Mouse (Mus musculus): ENCODE measurements around the gene Rab44. TPM values are rescaled to one million over a fixed set of nuclear protein-coding genes. Genes with fewer than 3 reads are reported as not detected.
A peak's percentile ranks its signal among the peaks of the same experiment; 100 is the strongest.

The Rab44 gene
- polyA plus RNA-seq, 1 experiment = 0.47 TPM

DNA sequence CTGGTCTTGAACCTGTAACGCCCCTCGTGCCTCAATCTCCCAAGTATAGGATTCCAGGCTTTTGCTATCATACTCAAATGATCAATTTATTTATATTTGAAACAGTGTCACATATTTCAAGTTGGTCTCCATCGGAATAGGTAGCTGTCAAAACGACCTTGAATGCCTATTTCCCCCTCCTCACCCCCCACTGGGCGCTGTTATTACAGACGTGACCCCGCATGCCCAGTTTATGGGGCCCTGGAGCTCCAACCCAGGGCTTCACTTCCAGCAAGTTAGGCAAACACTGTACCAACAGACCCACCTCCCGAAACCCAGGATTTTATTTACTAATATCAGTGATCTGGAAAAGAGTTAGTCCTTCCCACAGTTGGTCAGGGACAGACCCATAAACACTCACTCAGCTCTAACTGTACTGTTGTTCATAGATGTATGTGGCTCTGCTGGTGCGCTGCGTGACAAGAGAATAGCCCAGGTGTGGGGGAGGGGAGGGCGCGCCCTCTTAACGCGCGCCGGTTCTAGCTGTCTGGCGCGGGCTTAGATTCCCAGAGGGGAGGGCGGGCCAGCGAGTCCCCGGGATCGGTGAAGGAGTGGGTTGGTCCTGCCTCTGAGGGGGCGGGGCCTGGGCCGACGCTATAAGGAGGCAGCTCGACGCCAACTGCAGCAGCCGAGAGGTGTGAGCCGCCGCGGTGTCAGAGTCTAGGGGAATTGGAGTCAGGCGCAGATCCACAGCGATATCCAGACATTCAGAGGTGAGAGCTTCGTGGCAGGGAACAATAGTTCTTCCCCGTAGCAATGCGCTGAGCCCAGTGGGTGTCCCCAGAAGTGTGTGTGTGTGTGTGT is 20.6 kb upstream of the Rab44 start:
- Histone ChIP-seq H3K27ac (ENCODE audit: insufficient read depth, low read length) (no peak overlapping the region), H3K4me1 (ENCODE audit: control insufficient read depth, insufficient read depth, low read length) (peaks cover 11% of the 10 kb centered on the region; the same call in 1 of the 2 replicates), H3K4me3 (replicated peaks; ENCODE audit: insufficient read depth, low read depth, low read length) (peak overlapping the region; percentile 69), H3K27me3 (ENCODE audit: control insufficient read depth, insufficient read depth, low read length) (no peaks in the 10 kb centered on the region)
- 10% methylated on average over 36 of the region's 36 CpGs for WGBS
- TF ChIP-seq POLR2A (IDR thresholded peaks at IDR 0.05; ENCODE audit: borderline replicate concordance, insufficient read depth, low read length) = peak; percentile 85
- TF ChIP-seq CTCF (IDR thresholded peaks at IDR 0.05; ENCODE audit: borderline replicate concordance, insufficient read depth, low read depth, low read length) = no peak
- DNase-seq = peak; percentile 85 to 86

- peaks cover 11% of the 10 kb centered on the region; the same call in 1 of the 2 replicates for H3K4me1 ChIP-seq (ENCODE audit: control insufficient read depth, insufficient read depth, low read length)
- no peak overlapping the region; the same call in 1 of the 2 replicates for H3K27ac ChIP-seq (ENCODE audit: insufficient read depth, low read length)
- H3K27me3 ChIP-seq (ENCODE audit: control insufficient read depth, insufficient read depth, low read length) = no peaks in the 10 kb centered on the region
- no peak for TF ChIP-seq CTCF (IDR thresholded peaks at IDR 0.05; ENCODE audit: borderline replicate concordance, insufficient read depth, low read depth, low read length)
- no peak for TF ChIP-seq POLR2A (IDR thresholded peaks at IDR 0.05; ENCODE audit: borderline replicate concordance, insufficient read depth, low read length)
- DNase-seq = no peak
- H3K4me3 ChIP-seq (replicated peaks; ENCODE audit: insufficient read depth, low read depth, low read length) = peak overlapping the region; percentile 69
- under 1% methylated on average over 24 of the region's 24 CpGs for WGBS
Observed at GRCm38 (mm10) chr17:29093961-29094309, 20.0 kb upstream of the Rab44 start.

DNA sequence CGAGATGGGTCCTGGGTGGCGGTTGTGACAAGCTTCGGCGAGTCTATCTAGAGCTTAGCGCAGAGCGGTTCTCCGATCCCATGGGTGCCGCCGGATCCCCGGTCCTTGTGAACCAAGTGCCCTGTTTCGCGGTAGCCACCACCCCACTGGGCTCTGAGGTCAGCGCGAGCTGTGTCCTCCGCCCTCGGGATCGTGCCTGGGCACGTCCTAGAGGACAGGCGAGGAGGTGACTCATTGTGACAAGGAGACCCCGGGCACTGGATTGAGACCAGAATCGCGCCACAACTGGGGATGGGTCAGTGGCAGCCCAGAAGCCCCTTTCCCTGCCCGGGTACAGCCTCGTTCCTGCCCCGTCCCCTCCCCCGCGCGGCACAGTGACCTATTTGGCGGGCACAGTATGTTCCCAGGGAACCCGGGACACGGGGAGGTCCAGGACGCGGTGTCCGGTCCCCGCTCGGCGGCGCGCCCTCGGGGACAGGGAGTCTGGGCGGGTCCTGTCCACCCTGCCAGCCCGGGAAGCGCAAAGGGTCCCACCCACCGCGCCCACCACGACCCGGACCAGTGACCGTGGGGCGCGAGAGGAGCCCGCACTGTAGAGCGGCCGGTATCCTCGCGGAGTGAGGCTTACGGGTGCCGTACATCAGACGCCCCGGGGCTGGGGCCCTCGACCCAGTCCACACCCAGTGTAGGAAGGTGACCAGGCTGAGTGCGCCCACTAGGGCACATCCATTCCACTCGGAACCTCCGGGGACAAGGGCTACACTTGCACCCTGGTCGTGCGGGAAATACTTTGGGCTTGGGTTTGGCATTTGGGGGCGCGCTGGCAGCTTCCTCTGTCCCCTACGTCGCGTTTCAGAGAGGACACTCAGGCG is 19.4 kb upstream of the Rab44 start:
- DNase-seq = peak; percentile 66 to 76
- no peak for TF ChIP-seq CTCF (IDR thresholded peaks at IDR 0.05; ENCODE audit: borderline replicate concordance, insufficient read depth, low read depth, low read length)
- TF ChIP-seq POLR2A (IDR thresholded peaks at IDR 0.05; ENCODE audit: borderline replicate concordance, insufficient read depth, low read length) = no peak

GRCm38 (mm10) chr17:29095201-29095733 is 18.7 kb upstream of the Rab44 start:
- peaks cover 11% of the 10 kb centered on the region; the same call in 1 of the 2 replicates for H3K4me1 ChIP-seq (ENCODE audit: control insufficient read depth, insufficient read depth, low read length)
- peak overlapping the region; percentile 77 for H3K27ac ChIP-seq (ENCODE audit: insufficient read depth, low read length)
- no peaks in the 10 kb centered on the region for H3K27me3 ChIP-seq (ENCODE audit: control insufficient read depth, insufficient read depth, low read length)
- TF ChIP-seq POLR2A (IDR thresholded peaks at IDR 0.05; ENCODE audit: borderline replicate concordance, insufficient read depth, low read length) (peak; percentile 60; the same call in 1 of the 2 replicates), CTCF (IDR thresholded peaks at IDR 0.05; ENCODE audit: borderline replicate concordance, insufficient read depth, low read depth, low read length) (peak; percentile 93)
- WGBS = under 1% methylated on average over 44 of the region's 44 CpGs
- peak overlapping the region; percentile 69 for H3K4me3 ChIP-seq (replicated peaks; ENCODE audit: insufficient read depth, low read depth, low read length)
- DNase-seq = peak; percentile 98 to 99

More for the DNA sequence above, 19.4 kb upstream of the Rab44 start:
- under 1% methylated on average over 71 of the region's 71 CpGs for WGBS
- peak overlapping the region; percentile 77 for H3K27ac ChIP-seq (ENCODE audit: insufficient read depth, low read length)
- H3K4me3 ChIP-seq (replicated peaks; ENCODE audit: insufficient read depth, low read depth, low read length) = peak overlapping the region; percentile 69
- H3K4me1 ChIP-seq (ENCODE audit: control insufficient read depth, insufficient read depth, low read length) = peaks cover 11% of the 10 kb centered on the region; the same call in 1 of the 2 replicates
- no peaks in the 10 kb centered on the region for H3K27me3 ChIP-seq (ENCODE audit: control insufficient read depth, insufficient read depth, low read length)

- TF ChIP-seq CTCF (IDR thresholded peaks at IDR 0.05; ENCODE audit: borderline replicate concordance, insufficient read depth, low read depth, low read length) = no peak
- no peak for TF ChIP-seq POLR2A (IDR thresholded peaks at IDR 0.05; ENCODE audit: borderline replicate concordance, insufficient read depth, low read length)
Observed at GRCm38 (mm10) chr17:29096245-29096644, 17.7 kb upstream of the Rab44 start.

DNA sequence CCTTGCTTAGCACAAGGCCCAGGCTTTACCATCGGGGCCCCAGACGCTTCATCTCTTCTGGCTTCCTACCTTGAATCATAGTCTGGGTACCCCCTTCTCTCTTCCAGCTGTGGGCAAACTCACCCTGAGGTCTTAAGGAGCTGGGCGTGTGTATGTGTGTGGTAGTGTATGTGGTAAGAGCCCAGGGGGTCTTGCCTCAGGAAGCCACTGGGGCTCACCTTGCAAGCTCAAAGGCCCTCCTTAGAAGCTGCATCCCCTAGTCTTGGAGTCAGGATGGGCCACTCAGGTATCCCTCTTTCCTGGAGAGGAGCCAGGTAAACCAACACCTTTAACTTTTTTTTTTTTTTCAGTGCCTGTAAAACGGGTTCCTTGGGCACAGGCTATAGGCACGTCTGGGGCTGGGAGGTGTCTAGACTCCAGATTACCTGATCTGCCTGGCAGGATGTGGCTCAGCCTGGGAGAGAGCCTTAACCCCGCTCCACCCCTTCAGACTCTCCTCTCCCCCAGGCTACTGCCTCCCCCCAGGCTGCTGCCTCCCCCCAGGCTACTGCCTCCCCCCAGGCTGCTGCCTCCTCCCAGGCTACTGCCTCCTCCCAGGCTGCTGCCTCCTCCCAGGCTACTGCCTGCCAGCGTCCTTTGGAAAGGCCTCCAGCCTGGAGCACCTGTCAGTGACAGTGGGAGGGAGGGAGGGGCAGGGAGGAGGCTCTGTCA is 16.9 kb upstream of the Rab44 start:
- Histone ChIP-seq H3K4me3 (replicated peaks; ENCODE audit: insufficient read depth, low read depth, low read length) (no peak overlapping the region), H3K27ac (ENCODE audit: insufficient read depth, low read length) (no peak overlapping the region), H3K27me3 (ENCODE audit: control insufficient read depth, insufficient read depth, low read length) (no peaks in the 10 kb centered on the region), H3K4me1 (ENCODE audit: control insufficient read depth, insufficient read depth, low read length) (peaks cover 11% of the 10 kb centered on the region; the same call in 1 of the 2 replicates)
- 48% methylated on average over 7 of the region's 7 CpGs for WGBS
- TF ChIP-seq POLR2A (IDR thresholded peaks at IDR 0.05; ENCODE audit: borderline replicate concordance, insufficient read depth, low read length) (no peak), CTCF (IDR thresholded peaks at IDR 0.05; ENCODE audit: borderline replicate concordance, insufficient read depth, low read depth, low read length) (no peak)
- DNase-seq = peak; percentile 47 to 65

More at GRCm38 (mm10) chr17:29096245-29096644, 17.7 kb upstream of the Rab44 start:
- Histone ChIP-seq H3K4me1 (ENCODE audit: control insufficient read depth, insufficient read depth, low read length) (peaks cover 11% of the 10 kb centered on the region; the same call in 1 of the 2 replicates), H3K27me3 (ENCODE audit: control insufficient read depth, insufficient read depth, low read length) (no peaks in the 10 kb centered on the region), H3K4me3 (replicated peaks; ENCODE audit: insufficient read depth, low read depth, low read length) (no peak overlapping the region), H3K27ac (ENCODE audit: insufficient read depth, low read length) (no peak overlapping the region)
- peak in 1 of 2 experiments; percentile 5 for DNase-seq
- 93% methylated on average over 6 of the region's 6 CpGs for WGBS

DNA sequence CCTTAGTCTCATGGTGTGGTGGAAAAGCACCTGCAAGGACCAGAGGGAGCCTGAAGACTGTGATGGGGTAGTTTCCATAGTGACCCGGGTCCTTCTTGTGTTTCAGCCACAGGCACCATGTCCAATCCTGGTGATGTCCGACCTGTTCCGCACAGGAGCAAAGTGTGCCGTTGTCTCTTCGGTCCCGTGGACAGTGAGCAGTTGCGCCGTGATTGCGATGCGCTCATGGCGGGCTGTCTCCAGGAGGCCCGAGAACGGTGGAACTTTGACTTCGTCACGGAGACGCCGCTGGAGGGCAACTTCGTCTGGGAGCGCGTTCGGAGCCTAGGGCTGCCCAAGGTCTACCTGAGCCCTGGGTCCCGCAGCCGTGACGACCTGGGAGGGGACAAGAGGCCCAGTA is 15.7 kb upstream of the Rab44 start:
- TF ChIP-seq CTCF (IDR thresholded peaks at IDR 0.05; ENCODE audit: borderline replicate concordance, insufficient read depth, low read depth, low read length) (no peak), POLR2A (IDR thresholded peaks at IDR 0.05; ENCODE audit: borderline replicate concordance, insufficient read depth, low read length) (no peak)
- peaks cover 11% of the 10 kb centered on the region; the same call in 1 of the 2 replicates for H3K4me1 ChIP-seq (ENCODE audit: control insufficient read depth, insufficient read depth, low read length)
- no peak overlapping the region for H3K4me3 ChIP-seq (replicated peaks; ENCODE audit: insufficient read depth, low read depth, low read length)
- H3K27ac ChIP-seq (ENCODE audit: insufficient read depth, low read length) = no peak overlapping the region
- peak in 1 of 2 experiments; percentile 14 for DNase-seq
- no peaks in the 10 kb centered on the region for H3K27me3 ChIP-seq (ENCODE audit: control insufficient read depth, insufficient read depth, low read length)
- whole genome bisulfite sequencing = 94% methylated on average over 24 of the region's 24 CpGs

All from cerebellum, adult 2 months (tissue).